Mouse (Mus musculus): Measurements from ENCODE around the gene Myo1c. TPM values are rescaled to one million over a fixed set of nuclear protein-coding genes. Genes with fewer than 3 reads are reported as not detected.

Gene Myo1c
- polyA plus RNA-seq, 1 experiment from 2014 or later: 37.4 TPM

DNA sequence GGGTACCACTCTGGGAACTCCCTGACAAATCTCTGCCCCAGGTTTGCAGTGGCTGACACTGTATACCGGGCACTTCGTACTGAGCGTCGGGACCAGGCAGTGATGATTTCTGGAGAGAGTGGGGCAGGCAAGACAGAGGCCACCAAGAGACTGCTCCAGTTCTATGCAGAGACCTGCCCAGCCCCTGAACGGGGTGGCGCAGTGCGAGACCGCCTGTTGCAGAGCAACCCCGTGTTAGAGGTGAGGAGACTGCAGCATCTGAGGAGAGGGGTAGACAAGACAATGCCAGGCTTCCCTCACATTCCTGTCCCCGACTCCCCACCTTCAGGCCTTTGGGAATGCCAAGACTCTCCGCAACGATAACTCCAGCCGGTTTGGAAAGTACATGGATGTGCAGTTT is 8.0 kb downstream of the Myo1c start:
- Histone ChIP-seq H3K4me2 (no peak overlapping the region), H3K27me3 (replicated peaks; ENCODE audit: control insufficient read depth, insufficient read depth, low read length) (no peaks in the 10 kb centered on the region), H3K36me3 (ENCODE audit: control insufficient read depth, insufficient read depth, low read length) (peaks cover 34% of the 10 kb centered on the region; the same call in 1 of the 2 replicates), H3K9me3 (ENCODE audit: control insufficient read depth, low read length) (no peaks in the 10 kb centered on the region), H3K4me3 (ENCODE audit: low read depth, low read length) (no peak overlapping the region), H3K9ac (ENCODE audit: low read depth, low read length) (no peak overlapping the region), H3K4me1 (replicated peaks; ENCODE audit: control insufficient read depth, insufficient read depth, low read length) (peaks cover 29% of the 10 kb centered on the region), H3K27ac (ENCODE audit: low read depth, low read length) (no peak overlapping the region)
- WGBS: 96% methylated on average over 13 of the region's 13 CpGs
- no peak for DNase-seq (ENCODE audit: low spot score)
- no peak for ATAC-seq (replicated peaks; ENCODE audit: low FRiP score)

DNA sequence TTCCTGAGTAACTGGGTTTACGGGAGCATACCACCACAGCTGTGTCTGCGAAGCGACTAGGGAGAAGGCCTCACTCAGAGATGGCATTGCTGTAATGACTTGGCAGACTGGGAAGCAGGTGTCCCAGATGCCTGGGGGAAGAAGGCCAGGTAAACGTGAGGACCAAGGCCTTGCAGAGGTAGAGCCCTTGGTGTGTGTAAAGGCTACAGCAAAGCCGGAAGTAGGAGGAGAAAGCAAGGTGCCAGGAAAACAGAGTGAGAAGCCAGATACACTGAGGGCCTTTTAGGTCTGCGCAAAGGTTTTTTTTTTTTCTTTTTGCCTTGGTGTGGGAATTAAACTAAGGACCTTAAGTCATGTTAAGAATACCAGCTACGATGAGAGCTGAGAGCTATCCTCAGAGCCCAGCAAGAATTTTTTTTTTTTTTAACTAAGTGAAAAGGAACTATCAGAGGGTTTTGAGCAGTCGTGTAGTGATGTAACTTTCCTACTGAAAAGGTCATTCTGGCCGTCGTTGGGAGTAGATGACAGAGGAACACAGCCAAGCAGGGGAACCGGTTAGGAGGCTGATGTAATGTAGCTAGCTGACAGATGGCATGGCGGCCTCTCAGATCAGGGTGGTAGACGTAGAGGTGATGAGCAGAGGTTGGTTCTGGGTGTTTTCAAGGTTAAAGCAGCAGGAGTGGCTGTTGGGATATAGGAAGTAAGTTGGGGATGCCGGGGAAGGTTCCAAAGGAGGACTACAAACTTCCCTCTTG is 8.9 kb downstream of the Myo1c start:
- WGBS: 85% methylated on average over 14 of the region's 14 CpGs
- H3K36me3 ChIP-seq (ENCODE audit: control insufficient read depth, insufficient read depth, low read length): peaks cover 34% of the 10 kb centered on the region; the same call in 1 of the 2 replicates
- ATAC-seq (replicated peaks; ENCODE audit: low FRiP score): no peak

GRCm38 (mm10) chr11:75660081-75660590 is 9.8 kb downstream of the Myo1c start:
- Histone ChIP-seq H3K9me3 (ENCODE audit: control insufficient read depth, low read length) (no peaks in the 10 kb centered on the region), H3K27me3 (replicated peaks; ENCODE audit: control insufficient read depth, insufficient read depth, low read length) (no peaks in the 10 kb centered on the region), H3K27ac (ENCODE audit: low read depth, low read length) (no peak overlapping the region), H3K4me3 (ENCODE audit: low read depth, low read length) (no peak overlapping the region), H3K4me1 (replicated peaks; ENCODE audit: control insufficient read depth, insufficient read depth, low read length) (peaks cover 17% of the 10 kb centered on the region), H3K4me2 (no peak overlapping the region), H3K36me3 (ENCODE audit: control insufficient read depth, insufficient read depth, low read length) (peaks cover 39% of the 10 kb centered on the region), H3K9ac (ENCODE audit: low read depth, low read length) (no peak overlapping the region)
- no peak for ATAC-seq (replicated peaks; ENCODE audit: low FRiP score)
- DNase-seq (ENCODE audit: low spot score): no peak
- 86% methylated on average over 12 of the region's 12 CpGs for WGBS

More for the DNA sequence above, 8.9 kb downstream of the Myo1c start:
- Histone ChIP-seq H3K4me2 (no peak overlapping the region), H3K27ac (ENCODE audit: low read depth, low read length) (no peak overlapping the region), H3K9ac (ENCODE audit: low read depth, low read length) (no peak overlapping the region), H3K27me3 (replicated peaks; ENCODE audit: control insufficient read depth, insufficient read depth, low read length) (no peaks in the 10 kb centered on the region), H3K4me3 (ENCODE audit: low read depth, low read length) (no peak overlapping the region), H3K4me1 (replicated peaks; ENCODE audit: control insufficient read depth, insufficient read depth, low read length) (peaks cover 24% of the 10 kb centered on the region), H3K9me3 (ENCODE audit: control insufficient read depth, low read length) (no peaks in the 10 kb centered on the region)
- no peak for DNase-seq (ENCODE audit: low spot score)

- no peak for DNase-seq (ENCODE audit: low spot score)
- WGBS: 84% methylated on average over 21 of the region's 21 CpGs
- no peak overlapping the region for H3K27ac ChIP-seq (ENCODE audit: low read depth, low read length)
- peaks cover 49% of the 10 kb centered on the region for H3K36me3 ChIP-seq (ENCODE audit: control insufficient read depth, insufficient read depth, low read length)
- H3K9ac ChIP-seq (ENCODE audit: low read depth, low read length): no peak overlapping the region
- ATAC-seq (replicated peaks; ENCODE audit: low FRiP score): no peak
- no peaks in the 10 kb centered on the region for H3K9me3 ChIP-seq (ENCODE audit: control insufficient read depth, low read length)
- H3K4me3 ChIP-seq (ENCODE audit: low read depth, low read length): no peak overlapping the region
- H3K27me3 ChIP-seq (replicated peaks; ENCODE audit: control insufficient read depth, insufficient read depth, low read length): no peaks in the 10 kb centered on the region
- H3K4me1 ChIP-seq (replicated peaks; ENCODE audit: control insufficient read depth, insufficient read depth, low read length): peaks cover 12% of the 10 kb centered on the region
- no peak overlapping the region for H3K4me2 ChIP-seq
Measured at GRCm38 (mm10) chr11:75660941-75661800, 10.9 kb downstream of the Myo1c start.

GRCm38 (mm10) chr11:75662131-75662530 is 11.8 kb downstream of the Myo1c start:
- Histone ChIP-seq H3K4me1 (replicated peaks; ENCODE audit: control insufficient read depth, insufficient read depth, low read length) (peaks cover 2% of the 10 kb centered on the region; the same call in 1 of the 2 replicates), H3K36me3 (ENCODE audit: control insufficient read depth, insufficient read depth, low read length) (peaks cover 55% of the 10 kb centered on the region), H3K4me2 (no peak overlapping the region), H3K27ac (ENCODE audit: low read depth, low read length) (no peak overlapping the region), H3K9me3 (ENCODE audit: control insufficient read depth, low read length) (no peaks in the 10 kb centered on the region), H3K27me3 (replicated peaks; ENCODE audit: control insufficient read depth, insufficient read depth, low read length) (no peaks in the 10 kb centered on the region), H3K9ac (ENCODE audit: low read depth, low read length) (no peak overlapping the region), H3K4me3 (ENCODE audit: low read depth, low read length) (no peak overlapping the region)
- ATAC-seq (replicated peaks; ENCODE audit: low FRiP score) (no peak), DNase-seq (ENCODE audit: low spot score) (no peak)
- WGBS: 87% methylated on average over 7 of the region's 7 CpGs

DNA sequence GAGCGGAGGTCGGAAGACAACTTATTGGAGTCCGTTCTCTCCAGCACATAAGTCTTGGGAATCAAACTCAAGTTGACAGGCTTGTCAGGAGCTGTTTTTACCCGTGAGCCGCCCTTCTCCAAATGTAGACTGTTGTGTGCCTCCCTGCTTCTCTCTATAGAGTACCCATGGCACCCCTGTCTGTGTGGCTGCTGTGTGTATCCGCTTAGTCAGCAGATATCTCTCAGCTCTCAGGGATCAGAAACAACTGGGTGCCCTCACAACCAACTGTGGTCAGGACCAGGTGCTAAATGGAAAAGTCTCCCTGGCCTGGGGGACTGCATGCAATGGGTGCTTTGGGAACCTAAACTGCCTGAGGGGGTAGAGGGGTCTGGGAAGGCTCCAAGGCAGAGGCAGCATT is 16.0 kb downstream of the Myo1c start:
- H3K4me3 ChIP-seq (ENCODE audit: low read depth, low read length): no peak overlapping the region
- ATAC-seq (replicated peaks; ENCODE audit: low FRiP score) (no peak), DNase-seq (ENCODE audit: low spot score) (no peak)
- no peaks in the 10 kb centered on the region for H3K9me3 ChIP-seq (ENCODE audit: control insufficient read depth, low read length)
- H3K36me3 ChIP-seq (ENCODE audit: control insufficient read depth, insufficient read depth, low read length): peaks cover 55% of the 10 kb centered on the region
- H3K4me1 ChIP-seq (replicated peaks; ENCODE audit: control insufficient read depth, insufficient read depth, low read length): no peaks in the 10 kb centered on the region
- H3K27me3 ChIP-seq (replicated peaks; ENCODE audit: control insufficient read depth, insufficient read depth, low read length): no peaks in the 10 kb centered on the region
- no peak overlapping the region for H3K4me2 ChIP-seq
- 92% methylated on average over 6 of the region's 6 CpGs for WGBS
- no peak overlapping the region for H3K27ac ChIP-seq (ENCODE audit: low read depth, low read length)
- no peak overlapping the region for H3K9ac ChIP-seq (ENCODE audit: low read depth, low read length)

DNA sequence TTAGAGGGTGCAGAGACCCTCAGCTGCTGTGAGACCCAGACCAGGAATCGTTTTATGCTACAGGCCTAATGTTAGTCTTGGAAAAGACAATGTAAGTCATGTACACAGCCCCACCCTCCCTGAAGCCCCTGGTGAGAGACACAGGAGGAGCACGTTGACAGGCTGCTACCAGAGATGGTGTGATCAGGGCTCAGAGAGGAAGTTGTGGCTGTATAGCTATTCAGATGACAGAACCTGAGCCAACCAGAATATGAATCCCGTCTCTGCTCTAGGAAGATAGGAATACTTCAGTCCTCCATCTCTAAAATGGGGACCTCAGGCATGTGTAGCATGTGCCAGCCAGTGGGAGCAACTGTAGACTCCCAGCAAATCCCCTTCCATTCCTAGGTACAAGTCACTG is 18.3 kb downstream of the Myo1c start:
- Histone ChIP-seq H3K4me3 (ENCODE audit: low read depth, low read length) (no peak overlapping the region), H3K9ac (ENCODE audit: low read depth, low read length) (no peak overlapping the region), H3K36me3 (ENCODE audit: control insufficient read depth, insufficient read depth, low read length) (peaks cover 63% of the 10 kb centered on the region), H3K27ac (ENCODE audit: low read depth, low read length) (no peak overlapping the region), H3K9me3 (ENCODE audit: control insufficient read depth, low read length) (no peaks in the 10 kb centered on the region), H3K4me2 (no peak overlapping the region), H3K4me1 (replicated peaks; ENCODE audit: control insufficient read depth, insufficient read depth, low read length) (no peaks in the 10 kb centered on the region), H3K27me3 (replicated peaks; ENCODE audit: control insufficient read depth, insufficient read depth, low read length) (no peaks in the 10 kb centered on the region)
- ATAC-seq (replicated peaks; ENCODE audit: low FRiP score): no peak
- DNase-seq (ENCODE audit: low spot score): no peak
- WGBS: 65% methylated on average over 3 of the region's 3 CpGs

GRCm38 (mm10) chr11:75669176-75669852 is 19.0 kb downstream of the Myo1c start:
- Histone ChIP-seq H3K9me3 (ENCODE audit: control insufficient read depth, low read length) (no peaks in the 10 kb centered on the region), H3K36me3 (ENCODE audit: control insufficient read depth, insufficient read depth, low read length) (peaks cover 63% of the 10 kb centered on the region), H3K9ac (ENCODE audit: low read depth, low read length) (no peak overlapping the region), H3K4me2 (no peak overlapping the region), H3K4me1 (replicated peaks; ENCODE audit: control insufficient read depth, insufficient read depth, low read length) (no peaks in the 10 kb centered on the region), H3K4me3 (ENCODE audit: low read depth, low read length) (no peak overlapping the region), H3K27ac (ENCODE audit: low read depth, low read length) (no peak overlapping the region), H3K27me3 (replicated peaks; ENCODE audit: control insufficient read depth, insufficient read depth, low read length) (no peaks in the 10 kb centered on the region)
- ATAC-seq (replicated peaks; ENCODE audit: low FRiP score): no peak
- 83% methylated on average over 11 of the region's 11 CpGs for WGBS
- no peak for DNase-seq (ENCODE audit: low spot score)
